Mouse (Mus musculus) heart, adult 9 months (tissue): Measurements from ENCODE around the gene Sirpb1c.
"Not testable (repeated sequence)": the region's sequence is repeated elsewhere in the genome, so short reads cannot be mapped to it uniquely, and the experiment has no call there.

Source experiments
- DNase-seq, 2 experiments: peaks; one replicate each; pipeline ENCODE4 v3.0.0; 2022; ENCODE audit warnings: low spot score in 2 of 2

The Sirpb1c gene

GRCm38 (mm10) chr3:15848280-15848679 is at the start of gene Sirpb1c:
Gene Sirpb1c, minus strand, starts transcription at chr3:15848528.
- not testable (repeated sequence) for DNase-seq

DNA sequence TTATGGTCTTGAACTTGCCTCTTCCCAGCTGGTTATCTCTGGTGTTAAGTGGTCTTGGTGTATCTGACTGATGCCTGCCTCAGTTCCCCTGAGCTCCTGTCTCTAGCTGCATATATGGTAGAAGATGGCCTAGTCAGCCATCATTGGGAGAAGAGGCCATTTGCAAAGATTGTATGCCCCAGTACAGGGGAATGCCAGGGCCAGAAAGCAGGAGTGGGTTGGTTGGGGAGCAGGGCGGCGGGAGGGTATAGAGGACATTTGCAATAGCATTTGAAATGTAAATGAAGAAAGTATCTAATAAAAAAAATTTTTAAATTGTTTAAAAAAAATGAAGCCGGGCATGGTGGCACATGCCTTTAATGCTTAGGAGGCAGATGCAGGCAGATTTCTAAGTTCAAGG is 38.1 kb upstream of the Sirpb1c start:
- no peak for DNase-seq

GRCm38 (mm10) chr3:15855773-15856172 is 7.4 kb upstream of the Sirpb1c start:
- not testable (repeated sequence) for DNase-seq

- DNase-seq, result no peak
Measured at GRCm38 (mm10) chr3:15849922-15850321, 1.6 kb upstream of the Sirpb1c start.

- DNase-seq, result no peak
Measured at GRCm38 (mm10) chr3:15847332-15848047, 838 bp downstream of the Sirpb1c start.

DNA sequence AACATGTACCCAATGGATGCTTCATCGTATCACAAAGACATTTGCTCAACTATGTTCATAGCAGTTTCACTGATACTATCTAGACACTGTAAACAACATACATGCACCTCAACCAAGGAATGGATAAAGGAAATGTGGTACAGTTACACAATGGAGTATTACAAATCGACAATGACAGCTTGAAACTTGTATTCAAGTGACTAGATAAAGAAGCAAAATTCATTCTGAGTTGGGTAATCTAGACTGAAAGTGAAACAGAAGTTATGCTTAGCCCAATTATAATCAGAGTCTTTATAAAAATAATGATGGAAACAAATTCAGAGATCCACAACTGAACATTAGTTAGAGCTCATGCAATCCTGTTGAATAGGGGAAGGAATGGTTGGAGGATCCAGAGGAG is 74.7 kb downstream of the Sirpb1c start:
- not testable (repeated sequence) for DNase-seq
